Mouse (Mus musculus) heart, adult 2 months (tissue): ENCODE results near the gene Evi2b.

Experiments used
- CTCF ChIP-seq: fragments of 200-600 bp; IDR thresholded peaks from 2 replicates; pipeline ENCODE4 v1.8.1; 2022; ENCODE audit warnings: antibody characterized with exemption, mild to moderate bottlenecking, moderate library complexity
- EP300 ChIP-seq: fragments of 200-500 bp; IDR thresholded peaks from 2 replicates; pipeline ENCODE4 v1.6.1; 2011; ENCODE audit warnings: low read depth, low read length, control low read depth; ENCODE audit not compliant: insufficient read depth

GRCm38 (mm10) chr11:79527015-79527738, 3.6 kb upstream of the Evi2b start:
- no peak for TF ChIP-seq EP300
- no peak for TF ChIP-seq CTCF
